Mouse (Mus musculus) spleen, adult 2 months (tissue): ENCODE data around the gene Plin2.
"Not testable (repeated sequence)": the region's sequence is repeated elsewhere in the genome, so short reads cannot be mapped to it uniquely, and the experiment has no call there.

ENCODE experiments used
- CTCF ChIP-seq: fragments of 200-500 bp; IDR thresholded peaks from 2 replicates; pipeline ENCODE4 v1.5.1; 2011; ENCODE audit warnings: mild to moderate bottlenecking, inconsistent platforms; ENCODE audit not compliant: insufficient read depth, insufficient read length, insufficient replicate concordance; ENCODE audit errors: extremely low read depth
- POLR2A ChIP-seq: fragments of 200-500 bp; IDR thresholded peaks from 2 replicates; pipeline ENCODE4 v1.6.1; 2011; ENCODE audit warnings: low read depth, low read length, inconsistent platforms

DNA sequence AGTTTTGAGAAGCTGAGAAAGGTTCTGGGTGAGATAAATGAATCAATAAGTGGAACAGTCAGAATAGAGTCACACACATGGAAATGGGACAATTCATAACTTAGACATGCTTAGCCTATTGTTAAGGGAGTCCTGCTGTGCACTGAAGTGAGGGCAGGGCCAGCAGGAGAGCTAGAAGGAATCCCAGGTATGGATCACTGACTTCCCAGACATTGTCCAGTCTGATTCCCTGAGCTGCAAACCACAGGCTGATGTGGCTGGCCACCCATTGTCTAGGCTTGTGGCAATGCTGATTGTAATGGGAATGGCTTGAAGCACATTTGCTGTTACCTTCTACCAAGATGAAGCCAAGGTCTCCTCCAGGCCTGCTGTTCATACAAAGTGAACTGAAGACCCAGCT, 35.5 kb downstream of the Plin2 start:
- TF ChIP-seq POLR2A, CTCF: not testable (repeated sequence)
